Mouse (Mus musculus) frontal cortex, adult 2 months (tissue): ENCODE results near the gene Tbce. TPM values are rescaled to one million over a fixed set of nuclear protein-coding genes. Genes with fewer than 3 reads are reported as not detected.
"Not testable (repeated sequence)": the region's sequence is repeated elsewhere in the genome, so short reads cannot be mapped to it uniquely, and the experiment has no call there.

Experiments used
- DNase-seq, 2 experiments: peaks; one replicate each; pipeline ENCODE4 v3.0.0; 2022; ENCODE audit warnings: low spot score in 1 of 2; ENCODE audit errors: extremely low spot score in 1 of 2
- polyA plus RNA-seq: library from polyadenylated mRNA; depleted of rRNA; stranded (reverse); fragments of >200 nt; gene quantifications from 2 replicates; pipeline ENCODE4 v1.2.3, GENCODE M21; 2012

The Tbce gene
- polyA plus RNA-seq, 1 experiment: 213 TPM

GRCm38 (mm10) chr13:14035352-14035751, 4.1 kb downstream of the Tbce start:
- not testable (repeated sequence) for DNase-seq

GRCm38 (mm10) chr13:14034073-14034348, 5.4 kb downstream of the Tbce start:
- no peak for DNase-seq

- no peak for DNase-seq
These were observed 5.9 kb downstream of the Tbce start for GRCm38 (mm10) chr13:14033309-14034072.

- no peak for DNase-seq
These were observed 13.2 kb downstream of the Tbce start for GRCm38 (mm10) chr13:14026154-14026820.

GRCm38 (mm10) chr13:14025554-14025953, 13.9 kb downstream of the Tbce start:
- DNase-seq: no peak

GRCm38 (mm10) chr13:14021417-14021816, 18.0 kb downstream of the Tbce start:
- DNase-seq: not testable (repeated sequence)

- DNase-seq: no peak
These were observed 20.6 kb downstream of the Tbce start for GRCm38 (mm10) chr13:14018852-14019251.

- DNase-seq: no peak
These were observed 21.2 kb downstream of the Tbce start for GRCm38 (mm10) chr13:14018283-14018682.

GRCm38 (mm10) chr13:14015609-14016008, 23.8 kb downstream of the Tbce start:
- DNase-seq: no peak

GRCm38 (mm10) chr13:14014540-14014939, 24.9 kb downstream of the Tbce start:
- no peak for DNase-seq

- DNase-seq: no peak
These were observed 25.4 kb downstream of the Tbce start for GRCm38 (mm10) chr13:14014001-14014400.

GRCm38 (mm10) chr13:14011454-14011995, 27.9 kb downstream of the Tbce start:
- DNase-seq: no peak

GRCm38 (mm10) chr13:14006056-14006455, 33.4 kb downstream of the Tbce start:
- peak in 1 of 2 experiments; percentile 38 for DNase-seq

GRCm38 (mm10) chr13:14004999-14005398, 34.4 kb downstream of the Tbce start:
- no peak for DNase-seq

- DNase-seq: no peak
These were observed 35.4 kb downstream of the Tbce start for GRCm38 (mm10) chr13:14004086-14004485.

- no peak for DNase-seq
These were observed 36.7 kb downstream of the Tbce start for GRCm38 (mm10) chr13:14002706-14003105.

- no peak for DNase-seq
These were observed 42.0 kb downstream of the Tbce start for GRCm38 (mm10) chr13:13997476-13997875.

- no peak for DNase-seq
These were observed 44.4 kb downstream of the Tbce start for GRCm38 (mm10) chr13:13995046-13995445.

GRCm38 (mm10) chr13:13993041-13993440, 46.4 kb downstream of the Tbce start:
- DNase-seq: peak; percentile 18 to 54

GRCm38 (mm10) chr13:13990391-13990790, 49.0 kb downstream of the Tbce start:
- no peak for DNase-seq

GRCm38 (mm10) chr13:13989135-13989534, 50.3 kb downstream of the Tbce start:
- no peak for DNase-seq

GRCm38 (mm10) chr13:13983523-13983922, 55.9 kb downstream of the Tbce start:
- no peak for DNase-seq
